Mouse (Mus musculus): ENCODE measurements around the gene Atg7.
A peak's percentile ranks its signal among the peaks of the same experiment; 100 is the strongest.

The Atg7 gene

DNA sequence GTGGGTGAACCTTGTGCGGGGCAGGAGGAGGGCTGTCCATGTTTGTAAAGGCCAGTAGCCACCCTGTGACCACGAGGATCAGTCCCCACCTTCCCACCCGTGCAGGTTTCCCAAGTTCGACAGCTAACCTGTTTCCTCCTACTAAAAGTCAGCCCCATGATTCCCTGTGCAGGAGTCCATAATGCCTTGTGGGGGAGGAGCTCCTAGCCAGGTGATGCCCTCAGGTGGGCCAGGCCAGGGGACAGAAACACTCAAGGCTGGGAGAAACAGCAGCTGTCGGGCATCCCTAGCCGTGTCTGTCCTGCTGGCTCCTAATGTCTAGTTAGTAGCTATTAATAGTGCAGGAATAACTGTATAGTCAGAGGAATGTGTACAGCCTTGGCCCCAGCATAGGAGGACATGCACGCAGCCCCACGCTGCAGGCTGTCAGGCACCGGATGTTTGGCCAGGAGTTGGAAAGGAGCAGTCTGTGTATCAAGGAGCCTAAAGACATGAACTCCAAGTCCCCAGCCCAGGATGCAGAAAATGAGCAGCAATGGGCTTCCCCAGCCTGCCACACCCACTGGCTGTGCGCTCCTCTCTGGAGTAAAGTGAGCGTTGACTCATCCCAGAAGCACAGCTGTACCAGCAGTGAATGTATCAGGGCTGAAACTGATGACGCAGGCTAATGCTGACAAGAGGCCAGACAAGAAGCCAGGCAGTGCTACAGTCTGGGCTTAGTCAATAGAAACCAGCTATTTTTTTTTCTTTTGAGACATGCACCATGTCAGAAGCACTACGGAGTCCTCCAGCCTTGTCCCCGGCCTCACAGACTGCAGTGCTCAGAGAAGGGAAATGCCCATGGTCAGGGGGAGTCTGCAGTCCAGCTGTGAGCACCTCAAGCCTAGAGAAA lies 218.0 kb downstream of the Atg7 start:
- no peak for DNase-seq

DNA sequence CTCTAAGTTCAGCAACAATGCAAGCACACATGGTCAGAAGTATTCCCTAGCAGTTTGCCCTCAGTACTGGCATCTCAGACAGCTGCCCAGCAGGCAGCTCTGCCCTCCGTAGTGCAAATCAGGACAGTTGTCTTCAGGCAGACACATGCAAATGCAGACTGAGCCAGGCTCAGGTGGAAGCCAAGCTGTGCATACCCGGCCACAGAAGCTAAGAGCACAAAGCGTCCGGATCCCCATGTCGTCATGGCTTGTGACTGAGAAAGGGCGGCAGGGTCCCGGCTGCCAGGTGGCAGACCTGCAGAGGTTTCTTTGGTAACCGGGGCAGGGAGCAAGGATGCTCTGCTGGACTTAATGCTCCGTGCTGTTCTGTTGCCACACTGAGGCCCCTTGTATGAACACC lies 218.7 kb downstream of the Atg7 start:
- DNase-seq = no peak

DNA sequence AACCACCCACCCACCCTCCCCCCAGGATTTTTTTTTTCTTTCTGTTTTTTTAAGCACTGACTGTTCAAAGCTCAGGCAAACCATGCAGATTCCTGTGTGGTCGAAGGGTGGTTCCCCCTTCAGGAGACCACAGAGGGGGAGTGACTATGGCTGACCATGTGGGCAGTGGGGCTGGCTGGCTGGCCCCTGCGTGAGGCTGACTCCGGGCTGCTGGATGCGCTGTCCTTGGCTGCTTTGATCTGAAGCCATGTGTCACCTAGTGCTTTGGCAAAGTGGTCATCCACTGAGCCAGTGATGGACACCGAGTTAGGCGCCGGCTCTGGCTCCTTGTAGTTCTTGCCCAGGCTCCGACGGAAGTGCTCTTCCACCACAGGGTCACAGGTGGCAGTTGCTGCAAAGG lies 219.1 kb downstream of the Atg7 start:
- no peak for DNase-seq

DNA sequence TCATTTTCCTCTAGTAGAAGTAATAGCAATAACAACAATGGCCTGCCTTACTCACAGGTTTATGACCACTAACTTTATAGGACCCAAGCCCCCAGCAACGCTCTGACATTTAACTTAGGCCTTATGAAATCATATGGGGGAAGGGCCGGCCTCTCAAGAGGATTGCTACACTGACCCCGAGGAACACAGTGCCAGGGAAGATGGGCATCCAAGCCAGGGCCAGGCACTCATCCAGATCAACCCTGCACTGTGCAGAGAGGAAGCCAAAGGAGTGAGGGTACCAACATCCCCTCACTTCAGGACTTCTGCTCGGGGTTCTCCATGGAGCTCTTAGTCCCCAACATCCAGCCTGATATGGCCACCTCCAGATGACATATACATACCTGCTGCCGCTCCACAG lies 220.6 kb downstream of the Atg7 start:
- no peak for DNase-seq

GRCm38 (mm10) chr6:114864421-114864820 lies 221.5 kb downstream of the Atg7 start:
- no peak for DNase-seq

- no peak for DNase-seq
These were observed 223.2 kb downstream of the Atg7 start for GRCm38 (mm10) chr6:114866078-114866477.

GRCm38 (mm10) chr6:114866619-114867018 lies 223.7 kb downstream of the Atg7 start:
- no peak for DNase-seq

DNA sequence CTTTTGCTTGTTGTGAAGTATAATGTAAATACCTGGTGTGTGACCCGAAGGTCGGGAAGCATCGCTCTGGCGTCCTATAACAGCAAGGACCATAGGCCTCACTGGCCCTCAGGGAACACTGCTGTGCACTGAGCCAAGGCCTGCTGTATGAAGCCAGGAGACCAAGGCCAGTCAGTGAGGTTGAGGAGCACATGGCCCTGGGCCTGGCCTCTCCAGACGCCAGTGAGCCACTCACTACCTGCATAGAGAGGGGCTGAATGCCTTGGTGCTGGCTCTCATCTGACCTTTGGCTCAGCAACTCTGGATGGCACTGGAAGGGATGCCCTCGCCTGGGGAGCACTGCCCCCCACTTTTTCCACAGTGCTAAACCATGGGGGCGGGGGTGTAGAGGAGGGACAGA lies 225.8 kb downstream of the Atg7 start:
- no peak for DNase-seq

- DNase-seq = no peak
These were observed 226.7 kb downstream of the Atg7 start for GRCm38 (mm10) chr6:114869501-114870076.

- no peak for DNase-seq
These were observed 228.2 kb downstream of the Atg7 start for GRCm38 (mm10) chr6:114871010-114871660.

GRCm38 (mm10) chr6:114873808-114874137 lies 230.9 kb downstream of the Atg7 start:
- no peak for DNase-seq

- no peak for DNase-seq
These were observed 231.4 kb downstream of the Atg7 start for GRCm38 (mm10) chr6:114874138-114874928.

DNA sequence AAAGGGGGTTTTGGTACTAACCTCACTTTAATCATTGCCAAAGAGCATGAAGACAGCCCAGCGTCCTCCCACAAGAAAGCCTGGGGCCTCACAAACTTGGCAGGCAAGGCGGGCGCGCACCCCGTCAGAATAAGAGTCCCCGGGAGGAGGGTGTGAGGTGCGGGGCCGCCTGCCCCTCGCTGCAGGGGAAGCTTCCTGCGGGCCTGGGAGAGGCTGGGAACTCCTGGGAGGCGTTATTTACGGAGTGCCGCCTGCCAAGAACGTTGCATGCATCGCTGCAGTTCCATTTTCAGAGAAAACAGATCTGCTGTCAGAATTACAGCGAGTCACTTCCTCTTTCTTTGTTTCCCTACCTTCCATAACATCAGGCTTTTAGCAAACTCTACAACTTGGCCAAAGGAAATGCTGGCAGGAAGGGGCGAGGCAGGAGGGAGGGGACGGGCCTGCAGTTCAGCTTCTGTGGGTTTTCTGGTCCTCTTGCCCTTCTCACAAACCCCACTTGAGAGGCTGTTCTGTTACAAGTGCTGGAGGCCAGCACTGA lies 232.2 kb downstream of the Atg7 start:
- peak; percentile 88 for DNase-seq

GRCm38 (mm10) chr6:114876033-114876432 lies 233.1 kb downstream of the Atg7 start:
- no peak for DNase-seq

GRCm38 (mm10) chr6:114876546-114876945 lies 233.6 kb downstream of the Atg7 start:
- no peak for DNase-seq

DNA sequence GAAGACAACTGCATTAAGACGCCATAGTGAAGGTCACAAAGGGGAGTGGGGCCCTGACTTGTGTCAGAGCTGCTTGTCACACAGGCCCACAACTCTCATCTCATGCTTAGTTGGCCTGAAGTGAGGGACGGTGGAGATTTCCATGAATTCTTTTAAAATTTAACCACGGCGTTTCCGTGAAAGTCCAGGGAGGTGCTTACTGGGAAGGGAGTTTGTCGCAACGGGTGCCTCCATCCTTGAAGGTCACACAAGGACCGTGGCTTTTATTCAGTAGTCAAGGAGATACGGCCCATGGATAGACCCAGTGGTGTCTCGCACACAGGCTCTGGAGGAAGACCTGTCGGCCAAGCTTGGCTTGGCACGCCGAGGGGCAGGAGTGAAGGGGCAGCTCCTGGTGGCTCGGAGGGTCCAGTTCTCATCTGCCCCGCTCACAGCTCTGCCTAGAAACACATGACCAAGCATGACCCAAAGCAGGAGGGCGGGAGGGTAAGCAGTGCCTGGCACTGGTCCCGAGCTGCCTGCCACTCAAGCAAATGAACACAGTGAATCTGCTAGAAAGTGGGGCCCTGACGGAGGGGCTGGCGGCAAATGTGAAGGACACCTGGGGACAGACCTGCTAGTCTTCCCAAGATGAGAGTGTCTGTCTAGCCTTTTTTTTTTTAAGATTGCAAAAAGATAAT lies 236.1 kb downstream of the Atg7 start:
- DNase-seq = no peak

DNA sequence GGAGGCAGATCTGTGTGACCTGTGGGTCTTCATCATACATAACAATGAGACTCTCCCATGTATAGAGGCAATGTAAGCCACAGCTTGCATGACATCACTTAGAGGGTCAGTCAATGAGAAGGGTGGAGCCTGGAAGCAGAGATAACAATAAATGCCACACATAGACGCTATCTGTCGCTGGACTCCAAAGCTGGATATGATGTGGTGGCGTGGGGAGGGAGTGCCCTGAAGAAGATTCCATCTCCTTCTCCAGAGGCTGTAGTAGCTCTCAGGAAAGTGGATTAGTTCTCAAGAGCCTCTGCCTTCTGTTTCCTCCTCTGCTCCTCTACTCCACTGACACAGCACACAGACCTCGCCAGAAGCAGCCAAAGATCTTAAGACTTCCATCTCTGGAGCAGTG lies 237.9 kb downstream of the Atg7 start:
- no peak for DNase-seq

DNA sequence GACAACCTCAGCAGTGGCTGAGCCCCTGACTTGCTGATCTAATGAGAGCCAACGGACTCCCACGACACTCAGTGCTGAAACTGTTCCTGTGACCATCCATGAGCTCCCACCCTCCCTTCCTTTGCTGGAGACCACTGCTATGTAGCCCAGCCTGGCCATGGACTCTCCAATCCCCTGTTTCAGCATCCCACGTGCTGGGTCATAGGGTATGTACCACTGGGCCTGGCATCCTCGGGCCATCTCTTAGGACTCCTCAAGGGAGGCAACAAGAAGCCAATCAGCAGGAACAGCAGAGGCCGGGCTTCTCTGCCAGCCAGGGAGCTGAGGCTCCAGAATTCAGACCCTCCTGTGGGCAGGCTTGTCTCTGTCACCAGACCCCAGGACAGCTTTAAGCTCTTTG lies 239.3 kb downstream of the Atg7 start:
- no peak for DNase-seq

- DNase-seq = no peak
These were observed 239.8 kb downstream of the Atg7 start for GRCm38 (mm10) chr6:114882675-114883074.

- DNase-seq = peak; percentile 63
These were observed 240.4 kb downstream of the Atg7 start for GRCm38 (mm10) chr6:114883261-114883740.

DNA sequence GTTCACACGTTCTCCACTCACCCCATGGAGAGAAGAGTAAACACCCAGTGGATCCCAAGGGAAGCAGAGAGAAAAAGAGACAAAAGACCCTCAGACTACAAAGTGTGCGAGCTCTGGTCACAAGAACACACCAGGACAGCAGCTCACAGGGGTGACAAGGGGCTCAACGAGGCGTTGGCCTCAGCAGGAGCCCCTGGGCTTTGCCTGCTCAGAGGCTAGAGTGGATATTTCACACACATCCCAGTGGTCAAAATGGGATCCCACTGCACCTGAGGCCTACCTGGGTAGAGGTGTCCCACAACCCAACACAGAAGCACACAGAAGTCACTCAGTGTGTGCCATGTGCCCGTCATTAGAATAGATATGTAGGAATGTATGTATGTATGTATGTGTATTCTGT lies 242.2 kb downstream of the Atg7 start:
- no peak for DNase-seq

GRCm38 (mm10) chr6:114886012-114886411 lies 243.1 kb downstream of the Atg7 start:
- DNase-seq = no peak
